Mouse (Mus musculus) mouse trophoblast stem cell (cell line): ENCODE measurements around the gene Arntl2.

Experiments
- in situ Hi-C, 2 experiments: fragments of 300-500 bp; cut with MseI, MboI; formaldehyde crosslinking; loops; 2 replicates in 1 of 2; 3 replicates in 1 of 2; pipeline ENCODE4 v1.15.1; 2025

Gene Arntl2

DNA sequence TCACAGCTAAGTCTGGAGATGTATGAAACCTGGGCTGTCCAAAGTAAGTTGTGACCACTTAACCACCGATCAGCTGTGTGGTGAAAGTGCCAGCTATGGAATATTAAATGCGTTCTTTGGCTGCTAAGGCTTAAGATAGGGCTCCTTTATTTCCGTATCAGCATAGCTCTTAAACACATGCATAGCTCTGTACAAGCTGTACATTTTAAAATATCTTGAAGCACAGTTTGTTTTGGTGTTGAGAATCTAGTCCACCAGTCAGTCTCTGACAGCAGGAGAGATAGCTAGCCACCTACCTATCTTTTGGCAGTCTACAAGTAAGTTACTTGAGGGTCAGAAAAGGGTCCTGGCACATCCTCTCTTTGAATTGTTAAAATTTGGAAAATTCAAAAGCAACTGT lies 17.8 kb upstream of the Arntl2 start:
- in situ Hi-C loops = no loop called here

DNA sequence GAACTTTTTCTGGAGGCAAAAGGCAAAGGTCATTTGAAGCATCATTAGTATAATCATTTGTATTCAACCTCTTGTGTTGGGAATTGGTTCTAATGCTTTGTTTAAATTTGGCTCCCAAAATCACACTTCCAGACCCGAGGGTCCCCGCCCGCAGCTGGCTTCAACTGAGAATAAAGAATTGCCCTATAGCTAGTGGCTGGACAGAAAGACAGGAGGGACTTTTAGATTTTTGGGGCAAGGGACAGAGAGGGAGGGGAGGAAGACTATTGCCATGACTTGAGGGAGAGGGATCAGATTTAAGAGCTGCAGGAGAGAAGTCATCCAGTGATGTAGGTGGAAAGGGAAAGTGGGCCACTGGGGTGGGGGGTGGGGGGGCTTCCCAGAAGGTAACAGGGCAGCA lies 14.3 kb upstream of the Arntl2 start:
- in situ Hi-C loops = no loop called here

DNA sequence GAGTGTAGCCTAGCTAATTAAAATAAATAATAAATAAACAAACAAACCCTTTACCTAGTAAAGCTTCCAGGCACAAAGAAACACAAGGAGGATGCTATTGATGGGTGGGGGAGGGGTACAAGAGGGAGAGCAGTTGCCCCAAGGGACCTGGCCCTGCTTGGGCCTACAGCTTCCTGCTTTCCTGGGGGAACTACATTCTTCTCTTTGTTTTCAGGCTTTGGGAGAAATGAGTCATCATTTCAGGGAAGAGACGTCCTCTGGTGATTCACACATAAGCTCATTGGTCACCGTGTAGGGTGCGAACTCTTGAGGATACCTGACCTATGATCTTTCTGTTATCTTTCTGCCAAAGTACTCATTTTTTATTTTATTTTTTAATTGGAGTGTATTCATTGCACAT lies 2.3 kb upstream of the Arntl2 start:
- in situ Hi-C loops = no loop called here

DNA sequence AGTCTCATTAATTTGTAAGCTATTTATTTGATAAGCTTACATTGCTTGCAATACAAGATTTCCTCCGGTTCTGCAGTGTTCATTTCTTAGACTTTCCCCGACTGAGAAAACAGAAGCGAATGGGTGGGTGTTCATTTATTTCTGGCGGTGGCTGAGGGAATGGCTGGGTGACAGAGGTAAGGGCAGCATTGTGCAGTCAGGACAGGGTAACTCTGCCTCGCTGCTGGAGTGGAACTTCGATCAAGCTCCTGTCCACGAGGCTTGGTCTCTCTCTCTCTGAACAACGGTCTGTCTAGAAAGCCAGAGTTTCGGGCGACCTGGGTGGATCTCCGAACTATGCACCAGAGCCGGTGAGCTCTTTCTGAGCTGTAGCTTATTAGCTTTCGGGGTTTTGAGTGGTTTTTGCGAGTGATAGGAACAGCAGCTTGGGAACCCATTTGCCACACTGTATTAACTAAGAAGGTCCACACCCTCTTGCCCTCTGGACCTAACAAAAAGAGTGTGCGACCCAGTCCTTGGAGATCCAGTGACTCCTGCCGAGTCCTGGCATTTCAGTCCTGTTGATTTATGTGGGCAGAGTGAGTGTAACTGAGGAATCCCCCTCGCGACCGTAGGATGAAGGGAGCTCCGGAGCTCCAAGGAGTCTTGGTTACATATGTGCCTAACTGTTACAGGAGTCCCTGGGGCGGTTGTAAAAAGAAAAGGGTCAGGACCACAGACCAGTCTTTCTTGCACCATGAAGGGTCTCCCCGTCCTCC lies 510 bp upstream of the Arntl2 start:
- in situ Hi-C loops = no loop called here

DNA sequence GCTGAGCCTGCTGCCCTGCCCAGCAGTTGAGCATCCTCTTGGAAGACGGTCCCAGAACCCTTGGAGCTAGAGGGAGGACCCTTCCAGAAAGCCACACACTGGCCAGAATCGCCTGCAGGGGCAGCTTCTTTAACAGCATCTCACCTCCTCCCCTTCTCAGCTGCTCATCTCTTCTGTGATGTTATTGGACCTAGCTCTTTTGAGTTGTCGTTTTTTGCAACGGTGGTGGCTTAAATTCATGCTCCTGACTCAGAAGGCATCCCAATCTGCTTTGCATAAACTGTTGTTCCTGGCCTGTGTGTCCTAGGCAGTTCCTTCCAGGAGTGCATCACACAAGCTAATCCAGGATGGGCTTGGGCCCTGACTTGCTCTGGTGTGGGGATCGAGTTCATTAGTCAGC lies 1.6 kb downstream of the Arntl2 start:
- in situ Hi-C loops = no loop called here

DNA sequence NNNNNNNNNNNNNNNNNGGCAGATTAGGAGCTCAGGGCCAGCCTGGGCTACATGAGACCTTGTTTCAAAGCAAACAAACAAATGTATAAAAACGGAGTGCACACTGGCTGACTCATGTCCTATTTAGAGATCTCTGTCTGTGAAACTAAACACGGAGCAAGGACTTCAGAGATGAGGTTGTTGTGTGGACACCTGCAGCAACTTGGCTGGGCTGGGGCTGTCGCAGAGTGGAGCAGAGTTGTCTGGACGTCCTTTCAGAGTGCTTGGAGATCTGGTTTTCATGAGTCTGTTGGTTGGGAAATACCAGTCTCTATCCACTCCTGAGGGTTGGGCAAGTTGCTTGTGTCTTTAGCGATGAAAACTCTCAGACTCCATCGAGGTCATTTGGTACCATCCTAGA lies 14.1 kb downstream of the Arntl2 start:
- in situ Hi-C loops = no loop called here

DNA sequence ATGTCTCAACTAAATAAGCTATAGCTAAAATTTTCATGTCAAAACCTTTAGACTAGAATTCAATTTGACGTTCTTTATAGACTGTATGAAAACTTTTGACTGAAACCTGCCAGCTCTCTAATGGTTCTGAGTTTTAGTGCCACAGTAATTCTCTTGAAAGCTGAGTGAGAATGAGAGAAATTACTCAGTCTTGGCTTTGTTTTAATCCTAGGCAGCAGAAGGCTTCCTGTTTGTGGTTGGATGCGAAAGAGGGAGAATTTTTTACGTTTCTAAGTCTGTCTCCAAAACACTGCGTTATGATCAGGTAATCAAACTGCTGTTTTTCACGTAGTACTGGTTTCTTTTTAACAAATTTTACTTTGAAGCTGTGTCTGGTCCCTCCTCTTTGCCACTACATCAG lies 17.2 kb downstream of the Arntl2 start:
- in situ Hi-C loops = no loop called here

DNA sequence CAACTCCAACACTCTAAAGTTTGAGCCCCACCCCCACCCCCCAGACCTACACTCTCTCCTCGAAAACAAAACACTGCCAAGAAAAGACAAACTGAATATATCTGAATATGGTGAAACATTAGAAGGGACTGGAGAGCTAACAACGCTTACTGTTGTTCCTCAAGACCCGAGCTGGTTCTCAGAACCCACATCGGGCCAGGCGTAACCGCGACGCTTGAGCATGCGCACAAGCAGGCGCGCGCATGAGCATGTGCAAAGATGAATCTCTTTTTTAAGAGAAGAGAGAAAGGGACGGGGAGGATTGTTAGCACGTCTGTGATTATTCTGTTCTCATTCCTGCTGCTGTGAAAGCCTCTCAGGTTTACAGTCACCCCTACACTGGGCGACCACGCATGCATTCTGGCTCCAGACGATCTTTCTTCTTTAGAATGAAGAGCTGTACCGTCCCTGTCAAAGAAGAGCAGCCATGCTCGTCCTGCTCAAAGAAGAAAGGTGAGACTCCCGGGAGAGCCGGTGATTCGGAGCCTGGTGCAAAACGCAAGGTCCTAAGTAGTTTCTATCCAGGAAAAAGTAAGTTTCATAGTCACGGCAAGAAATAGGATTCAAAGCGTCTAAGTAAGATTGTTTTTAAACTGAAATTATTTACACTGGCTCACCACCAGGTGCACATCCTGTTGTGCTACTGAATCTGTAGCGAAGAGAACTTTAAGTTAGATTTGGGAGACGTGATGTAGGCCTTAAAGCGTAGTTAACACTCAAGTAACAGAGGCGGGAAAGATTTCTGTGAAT lies 24.5 kb downstream of the Arntl2 start:
- in situ Hi-C loops = no loop called here

DNA sequence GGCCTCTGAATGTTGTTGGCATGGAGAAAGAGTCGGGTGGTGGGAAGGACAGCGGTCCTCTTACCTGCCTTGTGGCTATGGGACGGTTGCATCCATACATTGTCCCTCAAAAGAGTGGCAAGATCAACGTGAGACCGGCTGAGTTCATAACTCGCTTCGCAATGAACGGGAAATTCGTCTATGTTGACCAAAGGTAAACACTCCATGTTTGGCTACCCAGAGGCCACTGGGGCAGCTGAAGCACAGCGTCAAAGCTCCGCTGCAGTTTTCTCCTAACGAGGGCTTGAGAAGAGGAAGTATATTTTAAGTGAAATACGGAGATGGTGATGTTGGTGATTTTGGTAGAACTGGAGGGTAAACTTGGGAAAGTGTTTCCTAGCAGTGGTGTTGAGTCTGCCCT lies 26.1 kb downstream of the Arntl2 start:
- in situ Hi-C loops = no loop called here

DNA sequence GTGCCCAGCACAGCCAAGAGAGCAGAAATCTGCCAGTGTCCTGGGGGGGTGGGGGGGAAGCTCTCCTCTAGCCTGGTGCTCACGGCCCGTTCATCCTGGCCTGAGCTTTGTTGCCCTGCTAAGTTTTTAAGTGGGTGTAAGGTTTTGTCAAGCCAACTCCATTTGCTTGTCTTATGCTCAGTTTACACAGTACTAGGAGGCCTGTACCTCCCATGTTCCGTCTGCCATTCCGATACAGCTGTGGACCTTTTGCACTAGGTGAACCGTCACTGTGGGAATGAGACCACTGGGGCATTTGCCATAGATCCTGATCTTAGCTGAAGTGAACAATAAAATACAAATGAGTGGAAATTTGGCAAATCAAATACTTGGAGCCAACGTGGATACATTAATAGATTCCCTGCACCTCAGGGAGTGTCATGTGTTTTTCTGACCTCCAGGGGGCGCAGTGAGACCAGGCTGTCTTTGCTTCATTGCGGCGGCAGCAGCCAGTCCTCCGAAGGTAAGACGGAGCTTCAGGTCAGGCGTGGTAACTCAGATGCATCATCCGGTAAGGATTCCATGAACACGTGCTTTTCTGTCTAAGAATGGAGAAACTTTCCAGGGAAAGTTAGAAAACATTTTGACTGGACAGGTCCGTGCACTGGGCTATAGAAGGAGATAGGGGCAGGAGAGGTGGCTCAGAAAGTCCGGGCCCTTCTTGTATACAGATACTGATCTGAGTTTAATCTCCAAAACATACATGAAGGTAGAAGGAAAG lies 29.1 kb downstream of the Arntl2 start:
- in situ Hi-C loops = loop anchor here in 1 of 2 experiments (25.0 kb wide), 1 partner anchor 412 kb away; no protein-coding TSS in a partner anchor

DNA sequence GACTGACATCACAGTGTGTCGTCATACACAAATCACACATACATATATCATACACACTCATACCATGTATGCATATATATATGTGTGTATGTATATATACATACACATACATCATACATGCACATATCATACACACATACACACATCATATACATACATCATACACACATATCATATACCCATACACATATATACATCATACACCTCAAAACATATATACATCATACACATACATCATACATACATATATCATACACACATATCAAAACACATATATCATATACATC lies 29.6 kb downstream of the Arntl2 start:
- in situ Hi-C loops = loop anchor here in 1 of 2 experiments (25.0 kb wide), 1 partner anchor 412 kb away; no protein-coding TSS in a partner anchor

DNA sequence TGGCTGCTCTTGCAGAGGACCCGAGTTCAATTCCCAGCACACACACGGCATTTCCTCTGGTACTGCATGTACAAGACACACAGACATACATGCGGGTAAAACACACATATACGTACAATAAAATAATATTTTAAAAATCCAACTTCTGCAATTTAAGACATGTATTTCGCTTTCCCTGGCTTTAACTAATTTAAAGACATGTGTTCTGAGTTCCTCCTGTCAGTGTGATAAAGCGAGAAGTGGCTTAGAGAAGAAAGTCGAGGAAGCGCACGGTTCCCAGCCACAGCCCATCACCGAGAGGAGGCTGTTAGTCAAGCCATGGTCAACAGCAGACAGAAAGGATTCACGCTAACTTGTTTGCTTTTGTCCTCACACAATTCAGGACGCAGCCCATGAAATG lies 35.5 kb downstream of the Arntl2 start:
- in situ Hi-C loops = loop anchor here (5.0 to 25.0 kb wide), 3 partner anchors 161 to 406 kb away; no protein-coding TSS in a partner anchor

DNA sequence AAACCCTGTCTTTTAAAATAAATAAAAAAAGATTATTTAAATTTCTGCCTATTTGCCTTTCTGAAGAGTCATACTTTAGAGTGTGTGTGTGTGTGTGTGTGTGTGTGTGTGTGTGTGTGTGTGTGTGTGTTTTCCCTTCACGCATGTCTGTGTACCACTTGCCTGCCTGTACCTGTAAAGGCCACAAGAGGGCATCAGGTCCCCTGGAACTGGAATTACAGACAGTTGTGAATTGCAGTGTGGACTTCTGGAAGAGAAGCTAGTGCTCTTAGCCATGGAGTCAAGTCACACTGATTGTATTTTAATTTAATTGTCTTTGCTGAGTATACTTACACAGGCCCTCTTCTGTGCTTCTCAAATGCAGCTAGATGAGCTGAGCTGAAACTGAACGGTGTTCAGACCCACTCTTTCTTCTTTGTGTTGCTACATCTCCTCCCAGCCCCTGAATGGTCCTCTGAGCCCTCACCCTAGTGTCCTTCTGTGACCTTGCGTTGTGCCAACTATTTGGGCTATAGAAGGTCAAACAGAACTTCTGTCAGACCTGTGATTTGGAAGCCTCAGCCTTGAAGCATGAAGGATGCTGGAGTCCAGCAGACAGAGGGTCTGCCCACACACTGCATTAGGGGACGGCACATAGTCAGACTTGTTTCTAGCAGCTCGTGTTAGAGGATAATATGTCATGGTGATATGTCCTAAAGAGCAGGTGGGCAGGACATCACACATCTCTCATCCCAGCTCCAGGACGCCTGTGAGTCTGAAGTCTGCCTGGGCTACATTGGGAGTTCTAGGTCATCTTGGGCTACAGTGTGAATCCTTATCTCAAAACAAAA lies 37.8 kb downstream of the Arntl2 start:
- in situ Hi-C loops = loop anchor here (5.0 to 25.0 kb wide), 3 partner anchors 159 to 404 kb away; no protein-coding TSS in a partner anchor

DNA sequence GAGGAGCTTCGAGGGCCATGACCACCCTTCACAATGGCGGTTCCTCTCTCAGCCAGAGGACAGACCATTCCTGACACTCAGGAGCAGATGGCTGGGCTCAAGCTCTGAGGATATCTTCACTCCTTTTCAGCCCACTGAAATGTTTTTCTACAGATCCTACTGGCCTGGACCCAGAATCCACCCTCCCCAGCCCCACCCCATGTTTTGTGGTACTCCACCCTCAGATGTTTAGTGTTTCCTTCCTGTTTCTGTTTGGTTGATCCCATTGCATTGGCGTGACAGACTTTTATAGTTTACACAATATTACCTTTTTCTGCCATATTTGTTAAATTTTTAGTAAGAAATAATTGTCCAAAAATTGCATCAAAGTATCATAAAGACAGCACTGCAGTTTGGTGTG lies 38.5 kb downstream of the Arntl2 start:
- in situ Hi-C loops = loop anchor here (5.0 to 25.0 kb wide), 3 partner anchors 158 to 403 kb away; no protein-coding TSS in a partner anchor

DNA sequence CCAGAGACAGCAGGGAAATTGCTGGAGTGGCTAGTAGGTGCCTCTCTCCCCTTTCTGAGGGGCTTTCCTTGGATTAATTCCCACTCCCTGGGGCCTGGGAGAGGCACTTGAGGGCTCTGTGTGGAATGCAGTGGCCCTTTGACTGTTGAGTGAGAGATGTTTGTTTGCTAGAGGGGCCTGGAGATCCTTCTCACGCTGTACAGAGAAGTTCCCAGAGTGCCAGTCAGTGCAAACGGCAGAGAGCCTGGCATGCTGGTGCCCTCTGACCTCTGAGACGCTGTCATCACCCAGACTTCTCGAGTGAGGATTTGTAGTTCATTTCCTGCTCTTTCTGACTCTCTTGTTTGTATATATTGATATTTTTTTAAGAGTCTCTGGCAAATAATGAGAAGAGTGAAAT lies 39.9 kb downstream of the Arntl2 start:
- in situ Hi-C loops = loop anchor here in 1 of 2 experiments (10.0 to 25.0 kb wide), 2 partner anchors 159 to 402 kb away; no protein-coding TSS in a partner anchor

DNA sequence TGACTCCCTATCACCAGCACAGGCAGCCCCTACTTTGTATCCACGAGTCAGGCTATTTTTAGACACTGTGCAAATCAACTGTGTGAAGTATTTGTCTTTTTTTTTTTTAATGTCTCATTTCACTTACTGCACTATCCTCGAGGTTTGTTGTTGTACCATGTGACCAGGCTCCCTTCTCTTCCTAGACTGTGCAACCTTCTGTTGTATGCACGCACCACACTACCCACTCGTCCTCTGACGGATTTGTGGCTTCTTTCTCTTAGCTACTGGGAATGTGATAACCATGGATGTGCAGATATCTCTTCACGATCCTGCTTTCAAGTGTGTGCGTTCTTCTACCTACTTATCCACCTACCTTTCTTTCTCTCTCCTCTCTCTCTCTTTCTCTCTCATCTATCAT lies 41.5 kb downstream of the Arntl2 start:
- in situ Hi-C loops = loop anchor here in 1 of 2 experiments (10.0 to 25.0 kb wide), 2 partner anchors 157 to 400 kb away; no protein-coding TSS in a partner anchor

DNA sequence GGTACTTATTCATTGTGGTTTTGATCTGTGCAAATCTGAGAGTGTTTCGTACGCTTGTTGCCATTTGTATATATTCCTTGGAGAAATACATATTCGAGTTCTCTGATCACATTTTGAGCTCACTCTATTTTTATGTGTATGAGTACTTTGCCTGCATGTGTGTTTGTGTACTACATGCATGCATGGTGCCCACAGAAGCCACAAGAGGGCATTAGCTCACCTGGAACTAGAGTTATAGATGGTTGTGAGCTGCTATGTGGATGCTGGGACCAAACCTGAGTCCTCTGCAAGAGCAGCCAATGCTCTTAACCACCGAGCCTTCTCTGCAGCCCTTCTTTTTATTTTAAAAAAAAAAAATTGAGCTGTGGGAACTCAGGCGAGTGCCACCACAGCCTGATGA lies 42.5 kb downstream of the Arntl2 start:
- in situ Hi-C loops = loop anchor here in 1 of 2 experiments (10.0 to 25.0 kb wide), 2 partner anchors 156 to 399 kb away; no protein-coding TSS in a partner anchor

DNA sequence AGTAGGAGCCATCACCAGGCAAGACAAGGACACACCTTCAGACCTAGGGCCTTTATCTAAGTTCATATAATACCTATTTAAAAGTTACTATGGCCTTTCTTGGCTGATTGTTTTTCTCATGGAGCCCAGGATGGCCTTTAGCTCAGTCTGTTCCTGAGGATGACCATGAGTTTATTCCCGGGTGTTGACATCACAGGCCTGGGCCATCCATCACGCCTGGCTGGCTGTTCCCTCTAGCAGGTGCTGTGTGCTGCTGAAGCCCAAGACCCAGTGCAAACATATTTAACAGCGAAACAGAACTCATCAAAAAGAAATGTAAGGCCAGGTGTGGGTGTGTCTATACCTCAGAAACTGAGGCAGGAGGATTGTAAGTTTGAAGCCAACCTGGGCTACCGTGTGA lies 43.0 kb downstream of the Arntl2 start:
- in situ Hi-C loops = loop anchor here in 1 of 2 experiments (10.0 to 25.0 kb wide), 2 partner anchors 156 to 398 kb away; no protein-coding TSS in a partner anchor

DNA sequence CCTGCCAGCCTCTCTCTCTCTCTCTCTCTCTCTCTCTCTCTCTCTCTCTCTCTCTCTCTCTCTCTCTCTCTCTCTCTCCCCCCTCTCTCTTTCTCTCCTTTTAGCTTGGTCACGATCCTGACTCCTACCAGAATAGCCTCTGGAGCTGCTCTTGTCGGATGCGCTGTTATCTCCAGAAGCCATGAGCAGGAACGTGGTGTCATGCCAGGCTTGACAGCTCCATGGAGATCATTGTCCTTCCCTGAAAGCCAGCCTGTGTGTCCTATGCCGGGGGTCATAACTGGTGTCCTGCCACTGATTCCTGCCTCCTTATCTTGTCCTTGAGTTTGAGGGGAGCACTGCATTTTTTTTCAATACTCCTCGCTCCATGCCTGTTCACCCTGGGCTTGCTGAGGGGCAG lies 49.0 kb downstream of the Arntl2 start:
- in situ Hi-C loops = loop anchor here in 1 of 2 experiments (25.0 kb wide), 1 partner anchor 392 kb away; no protein-coding TSS in a partner anchor

DNA sequence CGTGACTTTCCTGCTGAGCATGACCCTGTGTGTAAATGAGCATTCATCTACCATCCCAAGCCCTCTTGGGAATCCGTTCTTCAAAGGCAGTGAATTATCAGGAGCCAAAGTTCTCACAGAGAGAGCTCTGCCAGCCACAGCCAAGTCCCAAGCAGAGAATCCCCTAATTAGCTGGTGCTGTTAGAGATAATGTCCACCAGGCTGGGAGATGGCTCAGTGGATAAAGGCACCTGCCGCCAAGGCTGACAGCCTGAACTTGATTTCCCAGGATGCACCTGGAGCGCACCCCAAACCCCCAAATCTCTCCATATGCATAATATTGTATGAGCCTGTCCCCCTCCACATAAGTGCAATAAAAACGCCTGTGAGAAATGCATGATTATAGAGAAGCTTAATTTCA lies 49.5 kb downstream of the Arntl2 start:
- in situ Hi-C loops = loop anchor here in 1 of 2 experiments (25.0 kb wide), 1 partner anchor 392 kb away; no protein-coding TSS in a partner anchor
